ENCODE assay signal across 8 mouse cellular contexts in the genomic region with DNA sequence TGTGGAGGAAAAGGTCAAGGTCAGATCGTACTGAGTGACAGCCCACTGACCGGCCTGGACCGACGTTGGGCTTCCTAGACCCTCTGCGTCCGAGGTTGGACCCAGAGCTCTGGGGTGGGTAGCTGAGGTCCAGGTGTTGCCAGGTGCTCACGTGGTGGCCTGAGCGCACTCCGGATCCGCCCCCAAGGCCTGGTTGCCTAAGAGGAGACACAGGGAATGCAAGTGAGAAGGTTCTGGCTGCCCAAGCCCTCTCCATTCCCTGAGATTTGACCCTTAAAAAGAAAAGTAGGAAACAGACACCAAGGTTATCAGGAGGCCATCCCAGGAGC. TPM values are rescaled to one million over a fixed set of nuclear protein-coding genes. Genes with fewer than 3 reads are reported as not detected.
DNase-seq lines count a peak whose midpoint lies in the region; ATAC-seq lines count a peak whose summit lies in the region.

No protein-coding gene starts in this region.

- no peak overlapping the region for H3K27ac ChIP-seq in neural tube, embryonic 11.5 days (ENCODE audit: low read depth, low read length)
- H3K27ac ChIP-seq in embryonic facial prominence, embryonic 15.5 days (replicated peaks): 0 out of 2 replicates have a peak overlapping the region, but pooled peaks have one; percentile 51
- H3K27ac ChIP-seq in lung, embryonic 16.5 days (ENCODE audit: low read length): peak overlapping the region; percentile 10; the same call in 1 of the 2 replicates

- no peak for DNase-seq in neural tube, embryonic 11.5 days (ENCODE audit: low spot score)
- no peak for DNase-seq in neural tube, embryonic 10.5 days (ENCODE audit: extremely low spot score, low spot score)
- DNase-seq in kidney, adult 18-20 months: peak; percentile 63
- peak; percentile 36 for DNase-seq in thymus, postnatal 14 days
- DNase-seq in spleen, postnatal 4 days (ENCODE audit: low spot score in 2 of 2): no peak
- no peak for DNase-seq in layer of hippocampus, adult 9-11 months

- ATAC-seq in neural tube, embryonic 11.5 days (ENCODE audit: insufficient read depth, low FRiP score, low TSS enrichment): peak; percentile 18; the same call in 1 of the 2 replicates
- no peak for ATAC-seq in embryonic facial prominence, embryonic 15.5 days (ENCODE audit: insufficient number of reproducible peaks, low FRiP score, low TSS enrichment, low read depth)
- peak; percentile 52 for ATAC-seq in lung, embryonic 16.5 days (ENCODE audit: low read depth)

- H3K4me3 ChIP-seq in neural tube, embryonic 11.5 days (ENCODE audit: low read depth, low read length): peak overlapping the region; percentile 85
- H3K4me3 ChIP-seq in embryonic facial prominence, embryonic 15.5 days (replicated peaks): peak overlapping the region; percentile 78
- H3K4me3 ChIP-seq in lung, embryonic 16.5 days (ENCODE audit: low read length): peak overlapping the region; percentile 87

- H3K9me3 ChIP-seq in neural tube, embryonic 11.5 days (ENCODE audit: control insufficient read depth, low read length): no peaks in the 10 kb centered on the region
- no peaks in the 10 kb centered on the region for H3K9me3 ChIP-seq in embryonic facial prominence, embryonic 15.5 days (replicated peaks)
- H3K9me3 ChIP-seq in lung, embryonic 16.5 days (ENCODE audit: control insufficient read depth, low read length): no peaks in the 10 kb centered on the region

- no peaks in the 10 kb centered on the region for H3K27me3 ChIP-seq in neural tube, embryonic 11.5 days (ENCODE audit: control insufficient read depth, insufficient read depth, low read length)
- no peaks in the 10 kb centered on the region for H3K27me3 ChIP-seq in embryonic facial prominence, embryonic 15.5 days
- H3K27me3 ChIP-seq in lung, embryonic 16.5 days (ENCODE audit: control insufficient read depth, insufficient read depth, low read depth, low read length): no peaks in the 10 kb centered on the region

- H3K4me2 ChIP-seq in neural tube, embryonic 11.5 days (ENCODE audit: low read depth): peak overlapping the region; percentile 83
- H3K4me2 ChIP-seq in embryonic facial prominence, embryonic 15.5 days (replicated peaks): peak overlapping the region; percentile 78
- peak overlapping the region; percentile 95 for H3K4me2 ChIP-seq in lung, embryonic 16.5 days (ENCODE audit: low read depth, low read length)

- 1% methylated on average over 10 of the region's 10 CpGs for WGBS in neural tube, embryonic 11.5 days
- 1% methylated on average over 10 of the region's 10 CpGs for WGBS in embryonic facial prominence, embryonic 15.5 days
- WGBS in lung, embryonic 16.5 days: 3% methylated on average over 10 of the region's 10 CpGs

- H3K4me1 ChIP-seq in neural tube, embryonic 11.5 days (ENCODE audit: control insufficient read depth, insufficient read depth, low read length): peaks cover 8% of the 10 kb centered on the region; the same call in 1 of the 2 replicates
- peaks cover 37% of the 10 kb centered on the region for H3K4me1 ChIP-seq in embryonic facial prominence, embryonic 15.5 days
- peaks cover 16% of the 10 kb centered on the region for H3K4me1 ChIP-seq in lung, embryonic 16.5 days (replicated peaks; ENCODE audit: control insufficient read depth, insufficient read depth, low read length)

- peak overlapping the region; percentile 83 for H3K9ac ChIP-seq in neural tube, embryonic 11.5 days (ENCODE audit: low read length)
- H3K9ac ChIP-seq in embryonic facial prominence, embryonic 15.5 days: peak overlapping the region; percentile 84
- H3K9ac ChIP-seq in lung, embryonic 16.5 days (ENCODE audit: low read length): peak overlapping the region; percentile 81

- peaks cover 2% of the 10 kb centered on the region; the same call in 1 of the 2 replicates for H3K36me3 ChIP-seq in neural tube, embryonic 11.5 days (ENCODE audit: control insufficient read depth, insufficient read depth, low read length)
- peaks cover 34% of the 10 kb centered on the region for H3K36me3 ChIP-seq in embryonic facial prominence, embryonic 15.5 days
- no peaks in the 10 kb centered on the region; the same call in 1 of the 2 replicates for H3K36me3 ChIP-seq in lung, embryonic 16.5 days (ENCODE audit: control insufficient read depth, insufficient read depth, low read length)

RNA-seq across cellular contexts. Expression of gene Ppif, which starts 0.6 kb away (rescaled TPM):
- 38.7 TPM in 2 replicates for polyA plus RNA-seq in neural tube, embryonic 11.5 days (2014; fragmentation: Nextera tagmentation; extraction: Ambion mirVana)
- polyA plus RNA-seq in embryonic facial prominence, embryonic 15.5 days (2015; fragmentation: Nextera tagmentation; extraction: Ambion mirVana): 25.3 and 30.6 TPM in 2 replicates
- polyA plus RNA-seq in lung, embryonic 16.5 days (2015; fragmentation: Nextera tagmentation; extraction: Ambion mirVana): 25.6 and 29.9 TPM in 2 replicates

Comparison
In these comparisons a context has a peak if more than half of its experiments do, and no peak if none do; other contexts are left out.
1. DNase-seq: peak in kidney, adult 18-20 months (single experiment) and thymus, postnatal 14 days (single experiment); none in neural tube, embryonic 11.5 days (single experiment), neural tube, embryonic 10.5 days (single experiment), spleen, postnatal 4 days (0 of 2) and layer of hippocampus, adult 9-11 months (single experiment).
2. Peak in every context shown above with its lines, with median percentiles within 50 percentile points of each other: H3K4me2 ChIP-seq, H3K4me3 ChIP-seq and H3K9ac ChIP-seq.